Mouse (Mus musculus) neural tube, embryonic 12.5 days (tissue): ENCODE results near the gene Atad2b. TPM values are rescaled to one million over a fixed set of nuclear protein-coding genes. Genes with fewer than 3 reads are reported as not detected.
"Not testable (repeated sequence)": the region's sequence is repeated elsewhere in the genome, so short reads cannot be mapped to it uniquely, and the experiment has no call there.

ENCODE experiments used
- ATAC-seq: fragments of 200-750 bp; cut with Nextera tagmentation; 2 replicates; pipeline ENCODE4 v1.8.0; 2017; ENCODE audit warnings: low read depth, mild to moderate bottlenecking, moderate TSS enrichment, moderate library complexity; ENCODE audit not compliant: low FRiP score
- H3K27ac ChIP-seq: fragments of 300-500 bp; sonication (generic); 2 replicates; pipeline ENCODE4 v1.5.1; 2016
- H3K27me3 ChIP-seq: fragments of 300-500 bp; sonication (generic); replicated peaks from 2 replicates; pipeline ENCODE4 v1.6.1; 2016; ENCODE audit warnings: mild to moderate bottlenecking
- H3K36me3 ChIP-seq: fragments of 300-500 bp; sonication (generic); 2 replicates; pipeline ENCODE4 v1.6.1; 2016; ENCODE audit warnings: mild to moderate bottlenecking
- H3K4me1 ChIP-seq: fragments of 300-500 bp; sonication (generic); 2 replicates; pipeline ENCODE4 v1.6.1; 2016
- H3K4me2 ChIP-seq: fragments of 300-500 bp; sonication (generic); replicated peaks from 2 replicates; pipeline ENCODE4 v1.6.1; 2016; ENCODE audit warnings: mild to moderate bottlenecking
- H3K4me3 ChIP-seq: fragments of 300-500 bp; sonication (generic); 2 replicates; pipeline ENCODE4 v1.5.1; 2016
- H3K9ac ChIP-seq: fragments of 300-500 bp; sonication (generic); 2 replicates; pipeline ENCODE4 v1.6.1; 2016; ENCODE audit warnings: mild to moderate bottlenecking
- H3K9me3 ChIP-seq: fragments of 300-500 bp; sonication (generic); 2 replicates; pipeline ENCODE4 v1.6.1; 2016; ENCODE audit warnings: mild to moderate bottlenecking
- WGBS: fragments of 180-500 bp; shearing (Covaris S2); methylation state at CpG from one replicate; pipeline ENCODE4 v1.1.7; 2016; 5-methylcytosine and 5-hydroxymethylcytosine counted together
- polyA plus RNA-seq: library from polyadenylated mRNA; unstranded; fragments of >200 nt; fragmentation: Nextera tagmentation; extraction: Ambion mirVana; gene quantifications from 2 replicates; pipeline ENCODE4 v1.2.1, GENCODE M21; 2016

Gene Atad2b
- polyA plus RNA-seq, 1 experiment from 2014 or later: 23.6 TPM

DNA sequence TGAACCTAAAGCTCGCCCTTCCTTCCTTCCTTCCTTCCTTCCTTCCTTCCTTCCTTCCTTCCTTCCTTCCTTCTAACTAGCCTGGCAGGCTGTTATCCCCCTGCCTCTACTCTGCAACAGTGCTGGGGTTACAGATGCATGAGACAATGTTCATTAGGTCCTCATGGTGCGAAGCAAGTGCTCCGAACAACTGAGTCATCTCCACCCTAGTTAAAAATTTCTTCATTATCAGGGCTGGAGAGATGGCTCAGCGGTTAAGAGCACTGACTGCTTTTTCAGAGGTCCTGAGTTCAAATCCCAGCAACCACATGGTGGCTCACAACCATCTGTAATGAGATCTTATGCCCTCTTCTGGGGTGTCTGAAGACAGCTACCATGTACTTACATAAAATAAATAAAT, 30.6 kb upstream of the Atad2b start:
- not testable (repeated sequence) for H3K27me3 ChIP-seq, H3K9me3 ChIP-seq, H3K4me3 ChIP-seq, H3K27ac ChIP-seq, H3K4me2 ChIP-seq, ATAC-seq, H3K4me1 ChIP-seq, H3K9ac ChIP-seq
- H3K36me3 ChIP-seq: peaks cover 10% of the 10 kb centered on the region
- 96% methylated on average over 4 of the region's 4 CpGs for WGBS

DNA sequence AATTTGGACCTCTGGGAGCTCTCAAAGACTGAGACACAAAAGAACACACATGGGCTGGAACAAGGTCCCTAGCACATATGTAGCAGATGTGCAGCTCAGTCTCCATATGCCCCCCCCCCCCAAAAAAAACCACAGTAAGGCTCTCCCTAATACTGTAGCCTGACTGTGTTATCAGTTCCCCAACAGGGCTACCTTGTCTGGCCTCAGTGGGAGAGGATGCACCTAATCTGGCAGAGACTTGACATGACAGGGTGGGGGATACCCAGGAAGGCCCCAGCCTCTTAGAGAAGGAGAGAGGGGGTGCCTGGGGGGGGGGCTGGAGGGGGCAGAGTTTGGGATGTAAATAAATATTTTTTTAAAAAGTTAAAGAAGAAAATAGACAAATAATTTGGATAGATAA, 28.4 kb upstream of the Atad2b start:
- ATAC-seq: no peak
- Histone ChIP-seq H3K9ac (no peak overlapping the region), H3K36me3 (peaks cover 3% of the 10 kb centered on the region; the same call in 1 of the 2 replicates)

DNA sequence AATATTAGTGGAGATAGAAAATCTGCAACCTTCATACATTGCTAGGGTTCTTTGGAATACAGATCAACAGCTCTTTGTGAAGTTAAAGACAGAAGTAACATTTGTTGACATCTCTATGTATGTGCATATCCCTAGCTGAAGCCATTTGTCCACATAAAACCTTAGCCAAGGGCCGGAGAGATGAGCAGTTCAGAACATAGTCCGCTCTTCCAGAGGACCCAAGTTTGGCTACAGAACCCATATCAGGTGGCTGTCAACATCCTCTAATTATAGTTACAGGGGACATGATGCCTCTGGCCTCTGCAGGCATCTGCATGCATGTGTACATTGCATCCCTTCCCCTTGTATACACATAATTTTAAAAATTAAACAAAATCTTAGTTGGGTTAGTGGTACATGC, 27.9 kb upstream of the Atad2b start:
- no peak overlapping the region for H3K27ac ChIP-seq
- no peaks in the 10 kb centered on the region for H3K4me1 ChIP-seq
- no peak overlapping the region for H3K9ac ChIP-seq
- peaks cover 4% of the 10 kb centered on the region; the same call in 1 of the 2 replicates for H3K36me3 ChIP-seq
- no peak overlapping the region for H3K4me2 ChIP-seq
- H3K27me3 ChIP-seq: no peaks in the 10 kb centered on the region
- H3K9me3 ChIP-seq: no peaks in the 10 kb centered on the region
- WGBS: 89% methylated on average over 2 of the region's 2 CpGs
- no peak for ATAC-seq
- no peak overlapping the region for H3K4me3 ChIP-seq

More for the DNA sequence above, 28.4 kb upstream of the Atad2b start:
- H3K27ac ChIP-seq: no peak overlapping the region
- no peak overlapping the region for H3K4me3 ChIP-seq
- H3K4me1 ChIP-seq: no peaks in the 10 kb centered on the region
- no peak overlapping the region for H3K4me2 ChIP-seq
- no peaks in the 10 kb centered on the region for H3K9me3 ChIP-seq
- H3K27me3 ChIP-seq: no peaks in the 10 kb centered on the region

DNA sequence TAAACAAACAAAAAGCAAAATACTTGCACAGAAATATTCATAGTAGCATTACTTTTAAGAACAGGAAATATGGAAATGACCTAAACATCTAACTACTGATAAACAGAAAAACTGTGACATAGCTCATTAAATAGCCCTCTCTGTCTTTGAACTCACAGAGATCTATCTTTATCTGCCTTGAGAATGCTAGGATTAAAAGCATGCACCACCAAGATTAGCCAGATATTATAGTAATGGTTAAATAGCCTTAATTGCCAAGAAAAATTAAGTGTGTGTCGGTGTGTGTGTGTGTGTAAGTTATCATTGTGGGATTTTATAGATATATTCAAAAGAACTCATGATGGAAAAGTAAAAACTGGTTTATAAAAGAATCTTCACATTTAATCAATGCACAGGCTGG, 27.3 kb upstream of the Atad2b start:
- H3K4me1 ChIP-seq: no peaks in the 10 kb centered on the region
- WGBS: 89% methylated on average over 1 of the region's 1 CpGs
- H3K9me3 ChIP-seq: no peaks in the 10 kb centered on the region
- ATAC-seq: no peak
- H3K36me3 ChIP-seq: peaks cover 5% of the 10 kb centered on the region; the same call in 1 of the 2 replicates
- no peak overlapping the region for H3K4me3 ChIP-seq
- H3K27me3 ChIP-seq: no peaks in the 10 kb centered on the region
- no peak overlapping the region for H3K4me2 ChIP-seq
- no peak overlapping the region for H3K27ac ChIP-seq
- no peak overlapping the region for H3K9ac ChIP-seq

DNA sequence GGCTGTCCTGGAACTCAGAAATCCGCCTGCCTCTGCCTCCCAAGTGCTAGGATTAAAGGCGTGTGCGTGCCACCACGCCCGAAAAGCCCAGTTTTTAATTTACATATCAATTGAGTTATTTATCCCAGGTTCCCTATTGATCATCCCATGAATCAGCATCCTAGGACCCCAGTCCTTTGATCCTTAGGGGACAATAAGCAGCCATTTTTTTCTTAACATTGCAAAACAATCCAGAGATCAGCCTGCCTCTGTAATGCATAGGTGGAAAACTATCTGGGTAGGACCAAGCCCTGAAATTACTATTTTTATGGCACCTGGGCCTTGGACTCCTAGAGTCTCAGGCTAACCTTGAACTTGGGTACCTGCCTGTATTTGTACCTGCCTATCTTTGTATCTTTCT, 19.1 kb upstream of the Atad2b start:
- Histone ChIP-seq H3K9ac (no peak overlapping the region), H3K36me3 (peaks cover 5% of the 10 kb centered on the region; the same call in 1 of the 2 replicates), H3K27me3 (no peaks in the 10 kb centered on the region), H3K27ac (no peak overlapping the region), H3K4me2 (no peak overlapping the region), H3K9me3 (no peaks in the 10 kb centered on the region), H3K4me1 (no peaks in the 10 kb centered on the region), H3K4me3 (no peak overlapping the region)
- WGBS: 91% methylated on average over 5 of the region's 5 CpGs
- no peak for ATAC-seq

DNA sequence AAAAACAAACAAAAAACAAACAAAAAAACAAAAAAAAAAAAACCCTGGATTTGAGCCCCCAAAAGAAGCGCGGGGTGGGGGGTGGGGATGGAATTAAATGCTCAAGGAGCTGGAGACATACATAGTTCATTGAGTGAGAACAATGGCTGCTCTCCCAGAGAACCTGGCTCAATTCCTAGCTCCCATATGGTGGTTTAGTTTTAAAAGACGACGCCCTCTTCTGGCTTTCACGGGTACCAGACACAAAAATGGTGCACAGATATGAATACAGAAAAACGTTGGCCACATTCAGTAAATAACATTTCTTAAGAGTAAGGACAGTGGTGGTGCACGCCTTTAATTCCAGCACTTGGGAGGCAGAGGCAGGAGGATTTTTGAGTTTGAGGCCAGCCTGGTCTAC, 11.2 kb upstream of the Atad2b start:
- no peak overlapping the region; the same call in 1 of the 2 replicates for H3K4me2 ChIP-seq
- no peak for ATAC-seq
- H3K9ac ChIP-seq: no peak overlapping the region
- WGBS: 82% methylated on average over 7 of the region's 7 CpGs
- no peak overlapping the region for H3K4me3 ChIP-seq
- no peaks in the 10 kb centered on the region for H3K27me3 ChIP-seq
- H3K4me1 ChIP-seq: no peaks in the 10 kb centered on the region
- H3K36me3 ChIP-seq: 0 out of 2 replicates have a peak, but pooled peaks cover 2% of the 10 kb centered on the region
- no peak overlapping the region for H3K27ac ChIP-seq
- no peaks in the 10 kb centered on the region for H3K9me3 ChIP-seq

DNA sequence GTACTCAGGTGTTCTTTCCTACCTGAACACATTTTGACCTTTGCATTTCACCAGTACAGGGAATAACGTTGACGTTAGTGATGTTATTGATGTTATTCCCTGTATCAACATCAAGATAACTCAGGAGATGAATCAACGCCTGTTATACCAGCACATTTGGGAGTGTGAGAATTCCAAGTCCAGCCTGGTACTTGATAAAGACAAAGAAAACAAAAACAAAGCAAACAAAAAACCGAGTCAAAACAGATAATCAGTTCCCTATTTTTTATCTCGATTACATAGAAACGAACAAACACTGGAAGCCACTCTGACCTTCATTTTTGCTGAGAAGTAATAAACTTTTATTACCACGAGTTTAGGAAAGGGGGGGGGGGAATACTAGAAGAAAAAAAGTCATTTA, 10.7 kb upstream of the Atad2b start:
- H3K4me1 ChIP-seq: no peaks in the 10 kb centered on the region
- H3K9me3 ChIP-seq: no peaks in the 10 kb centered on the region
- peak overlapping the region; percentile 76 for H3K4me2 ChIP-seq
- no peak for ATAC-seq
- no peak overlapping the region for H3K27ac ChIP-seq
- H3K9ac ChIP-seq: peak overlapping the region; percentile 84; the same call in 1 of the 2 replicates
- H3K4me3 ChIP-seq: peak overlapping the region; percentile 79
- 64% methylated on average over 7 of the region's 7 CpGs for WGBS
- H3K27me3 ChIP-seq: no peaks in the 10 kb centered on the region
- H3K36me3 ChIP-seq: no peaks in the 10 kb centered on the region

DNA sequence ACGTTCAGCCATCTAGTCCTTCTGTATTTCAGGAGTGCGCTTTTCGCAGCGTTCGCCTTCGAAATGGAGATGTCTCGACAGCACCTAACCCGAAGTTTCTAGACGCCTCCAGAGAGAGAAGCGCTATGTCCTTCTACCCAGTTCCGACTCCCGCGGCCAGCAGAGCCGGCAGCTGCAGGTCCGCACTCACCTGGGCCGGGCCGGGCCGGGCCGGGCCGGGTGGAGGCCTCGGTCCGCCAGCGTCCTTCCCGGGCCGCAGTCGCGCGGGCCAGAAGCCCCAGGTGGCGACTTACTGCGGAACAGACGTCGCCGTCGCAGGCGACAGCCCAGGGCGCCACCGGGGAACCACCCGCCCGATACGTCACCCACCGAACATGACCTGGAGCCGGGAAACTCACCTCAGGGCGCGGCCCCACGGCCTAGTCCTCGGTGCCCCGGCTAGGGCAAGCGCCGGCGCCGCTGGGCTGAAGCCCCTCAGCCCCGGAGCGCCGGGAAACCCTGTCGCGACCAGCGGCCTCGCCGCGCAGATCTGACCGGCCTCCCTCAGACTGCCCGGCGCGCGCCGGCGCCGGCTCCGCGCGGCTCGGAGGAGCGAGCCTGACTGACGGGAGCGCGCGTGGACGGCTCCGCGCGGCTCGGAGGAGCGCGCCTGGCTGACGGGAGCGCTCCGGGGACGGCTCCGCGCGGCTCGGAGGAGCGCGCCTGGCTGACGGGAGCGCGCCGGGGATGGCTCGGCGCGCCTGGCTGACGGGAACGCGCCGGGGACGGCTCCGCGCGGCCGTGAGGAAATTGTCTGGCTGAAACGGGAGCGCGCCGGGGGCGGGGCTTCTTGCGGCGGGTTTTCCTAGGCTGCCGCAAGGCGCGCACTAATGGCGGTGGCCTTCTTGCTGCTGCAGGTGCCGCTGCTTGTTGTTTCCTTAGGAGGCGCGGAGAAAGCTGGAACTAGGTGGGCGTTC, 9.9 kb upstream of the Atad2b start, which contains the start of gene Ubxn2a:
TSS of gene Ubxn2a (minus strand) at position 755 of the 956 bp plus-strand sequence.
- Histone ChIP-seq H3K27ac (peak within 1 kb of the TSS; percentile 79), H3K4me1 (no peaks in the 10 kb centered on the region), H3K4me3 (peak within 1 kb of the TSS; percentile 79), H3K9me3 (no peaks in the 10 kb centered on the region), H3K36me3 (no peaks in the 10 kb centered on the region), H3K9ac (peak within 1 kb of the TSS; percentile 84), H3K27me3 (no peaks in the 10 kb centered on the region), H3K4me2 (peak within 1 kb of the TSS; percentile 76)
- under 1% methylated on average over 124 of the region's 125 CpGs for WGBS
- peak; percentile 92 for ATAC-seq

DNA sequence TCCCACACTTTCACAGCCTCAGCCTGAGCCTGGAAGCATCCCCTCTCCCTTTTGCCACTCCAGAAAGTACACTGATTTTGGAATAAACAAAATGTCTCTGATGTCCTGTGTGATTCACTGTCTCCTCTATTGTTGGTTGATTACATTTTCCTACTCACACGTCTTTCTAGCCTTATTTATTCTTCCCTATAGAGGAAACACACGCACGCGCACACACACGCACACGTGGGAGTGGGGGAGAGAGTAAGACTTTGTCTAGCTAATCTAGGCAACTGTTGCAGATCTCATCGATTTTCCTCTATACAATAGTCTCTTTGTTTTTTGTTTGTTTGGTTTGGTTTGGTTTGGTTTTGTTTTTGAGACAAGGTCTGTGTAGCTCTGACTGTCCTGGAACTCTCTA, 8.8 kb upstream of the Atad2b start:
- no peak overlapping the region for H3K4me2 ChIP-seq
- H3K4me1 ChIP-seq: no peaks in the 10 kb centered on the region
- no peaks in the 10 kb centered on the region for H3K27me3 ChIP-seq
- H3K9me3 ChIP-seq: no peaks in the 10 kb centered on the region
- no peak overlapping the region for H3K9ac ChIP-seq
- no peak for ATAC-seq
- 89% methylated on average over 7 of the region's 7 CpGs for WGBS
- H3K27ac ChIP-seq: no peak overlapping the region
- H3K4me3 ChIP-seq: no peak overlapping the region
- no peaks in the 10 kb centered on the region for H3K36me3 ChIP-seq

DNA sequence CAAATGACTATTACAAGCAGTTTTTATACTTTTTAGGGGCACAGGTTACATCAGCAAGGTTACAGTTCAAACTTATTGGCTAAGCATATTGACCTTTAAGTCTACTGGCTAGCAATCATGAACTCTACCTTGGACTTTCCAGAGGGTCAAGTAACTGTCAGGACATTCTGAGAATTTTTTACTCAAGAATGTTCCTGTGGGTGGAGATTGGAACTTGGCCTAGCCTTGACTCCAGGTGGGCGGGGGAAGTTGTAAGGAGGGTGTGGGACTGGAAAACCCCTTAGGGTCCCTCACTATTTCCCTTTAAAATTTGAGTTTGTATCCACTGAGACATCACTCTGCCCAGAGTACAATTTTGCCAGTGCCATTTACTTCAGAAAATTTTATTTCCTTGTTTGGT, 6.7 kb upstream of the Atad2b start:
- not testable (repeated sequence) for H3K36me3 ChIP-seq, H3K27me3 ChIP-seq, H3K9me3 ChIP-seq, H3K4me2 ChIP-seq, H3K4me1 ChIP-seq, H3K4me3 ChIP-seq, ATAC-seq, H3K27ac ChIP-seq, H3K9ac ChIP-seq
- WGBS: 89% methylated on average over 1 of the region's 1 CpGs

DNA sequence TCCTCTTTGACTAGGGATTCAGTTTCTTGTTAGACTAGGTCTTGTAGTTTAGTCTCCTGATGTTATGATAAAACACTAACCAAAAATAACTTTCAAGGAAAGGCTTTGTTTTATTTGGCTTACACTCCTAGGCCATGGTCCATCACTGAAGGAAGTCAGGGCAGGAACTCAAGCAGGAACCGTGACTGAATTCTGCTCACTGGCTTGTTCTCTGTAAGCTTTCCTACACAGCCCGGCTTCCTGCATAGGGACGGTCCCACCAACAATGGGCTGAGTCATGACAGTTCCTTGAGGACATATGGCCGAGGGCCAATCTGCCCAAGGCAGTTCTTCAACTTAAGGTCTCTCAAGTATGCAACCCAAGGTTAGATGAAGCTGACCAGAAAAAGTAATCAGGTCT, 5.4 kb upstream of the Atad2b start:
- Histone ChIP-seq H3K4me3 (no peak overlapping the region), H3K27ac (no peak overlapping the region), H3K9me3 (no peaks in the 10 kb centered on the region), H3K4me1 (no peaks in the 10 kb centered on the region), H3K9ac (no peak overlapping the region), H3K27me3 (no peaks in the 10 kb centered on the region), H3K36me3 (no peaks in the 10 kb centered on the region), H3K4me2 (no peak overlapping the region)
- 88% methylated on average over 4 of the region's 4 CpGs for WGBS
- ATAC-seq: no peak

DNA sequence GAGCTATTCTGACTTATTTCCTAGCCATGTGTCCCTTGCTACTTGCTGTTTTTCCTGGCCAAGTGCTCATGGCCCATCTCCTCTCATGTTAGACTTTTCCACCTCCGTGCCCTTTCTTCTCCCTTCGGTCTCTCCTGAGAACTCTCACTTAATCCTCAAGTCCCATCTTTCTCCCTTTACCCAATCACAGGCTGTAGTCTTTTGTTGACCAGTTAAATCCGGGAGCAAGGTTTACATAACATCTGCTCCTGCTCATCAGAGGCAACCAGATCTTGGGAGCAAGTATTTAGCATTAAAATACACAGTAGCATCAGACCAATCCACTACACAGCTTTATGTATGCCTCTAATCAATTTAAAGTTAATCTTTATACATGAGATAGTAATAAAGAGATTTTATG, 2.7 kb upstream of the Atad2b start:
- Histone ChIP-seq H3K27ac (no peak overlapping the region), H3K4me1 (peaks cover 4% of the 10 kb centered on the region), H3K4me2 (no peak overlapping the region), H3K4me3 (no peak overlapping the region), H3K36me3 (no peaks in the 10 kb centered on the region), H3K27me3 (no peaks in the 10 kb centered on the region), H3K9ac (no peak overlapping the region), H3K9me3 (no peaks in the 10 kb centered on the region)
- no peak for ATAC-seq
- WGBS: 57% methylated on average over 3 of the region's 3 CpGs

DNA sequence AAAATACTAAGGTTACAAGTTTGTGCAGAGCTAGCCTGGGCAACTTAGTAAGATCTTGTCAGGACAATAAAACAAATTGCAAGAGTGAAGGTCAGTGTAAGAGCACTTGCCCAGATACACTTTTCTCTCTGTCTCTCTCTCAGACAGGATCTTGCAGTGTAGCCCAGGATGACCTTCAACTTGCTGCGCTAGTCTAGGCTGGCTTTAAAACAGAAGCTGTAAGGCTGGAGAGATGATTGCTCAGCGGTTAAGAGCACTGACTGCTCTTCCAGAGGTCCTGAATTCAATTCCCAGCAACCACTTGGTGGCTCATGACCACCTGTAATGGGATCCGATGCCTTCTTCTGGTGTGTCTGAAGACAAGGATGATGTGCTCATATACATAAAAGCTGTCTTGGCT, 2.2 kb upstream of the Atad2b start:
- no peak overlapping the region for H3K4me3 ChIP-seq
- no peaks in the 10 kb centered on the region for H3K9me3 ChIP-seq
- 82% methylated on average over 3 of the region's 3 CpGs for WGBS
- no peak for ATAC-seq
- H3K4me1 ChIP-seq: peaks cover 4% of the 10 kb centered on the region
- no peak overlapping the region for H3K27ac ChIP-seq
- no peaks in the 10 kb centered on the region for H3K36me3 ChIP-seq
- no peak overlapping the region for H3K9ac ChIP-seq
- no peaks in the 10 kb centered on the region for H3K27me3 ChIP-seq
- H3K4me2 ChIP-seq: no peak overlapping the region
